In genomic region chr10:69020811-69021743, GRCm38 (mm10) we compare ENCODE assay signal across 12 mouse cellular contexts.
DNase-seq lines count a peak whose midpoint lies in the region; ATAC-seq and TF ChIP-seq lines count a peak whose summit lies in the region.
"Had no signal": no experiment of that assay in that cellular context is flagged by ENCODE, and none has a peak within 500 bp of the region (broad histone marks: within the 10 kb centered on the region; RNA-seq: fewer than 3 reads in every experiment).

No protein-coding gene starts in this region.

- no peaks in the 10 kb centered on the region for H3K9me3 ChIP-seq in heart, embryonic 14.5 days (ENCODE audit: control insufficient read depth, low read length)
- no peaks in the 10 kb centered on the region for H3K9me3 ChIP-seq in hindbrain, postnatal 0 days (ENCODE audit: low read length)
- H3K9me3 ChIP-seq in kidney, embryonic 14.5 days (ENCODE audit: control insufficient read depth, low read length): no peaks in the 10 kb centered on the region

- no peak for DNase-seq in heart, adult 9 months (ENCODE audit: low spot score in 2 of 2)
- DNase-seq in thymus, postnatal 14 days: peak; percentile 6
- no peak for DNase-seq in thymus, adult 18-20 months
- DNase-seq in hindbrain, postnatal 0 days (ENCODE audit: low spot score): peak; percentile 76
- DNase-seq in splenic B cell, adult 2 months (ENCODE audit: low read depth, low spot score): peak; percentile 40
- no peak for DNase-seq in gastrocnemius, postnatal 36 days
- DNase-seq: kidney, adult 9 months; lung, postnatal 14 days; right cerebral cortex, postnatal 25 days had no signal

- intact Hi-C loops in gastrocnemius, postnatal 36 days (cut with DNase I): no loop called here

- ATAC-seq in heart, embryonic 14.5 days (ENCODE audit: insufficient number of reproducible peaks, insufficient read depth, low FRiP score, low read depth): no peak
- ATAC-seq in hindbrain, postnatal 0 days: peak; percentile 64; the same call in 1 of the 2 replicates
- ATAC-seq in kidney, embryonic 14.5 days (ENCODE audit: low FRiP score, low TSS enrichment): no peak

- WGBS in heart, embryonic 14.5 days: 82% methylated on average over 30 of the region's 30 CpGs
- WGBS in hindbrain, postnatal 0 days: 54% methylated on average over 30 of the region's 30 CpGs
- WGBS in kidney, embryonic 14.5 days: 72% methylated on average over 30 of the region's 30 CpGs

- H3K4me2 ChIP-seq in heart, embryonic 14.5 days (ENCODE audit: low read length): 0 out of 2 replicates have a peak overlapping the region, but pooled peaks have one; percentile 14
- H3K4me2 ChIP-seq in hindbrain, postnatal 0 days (ENCODE audit: low read depth, low read length): peak overlapping the region; percentile 39
- no peak overlapping the region for H3K4me2 ChIP-seq in kidney, embryonic 14.5 days (replicated peaks; ENCODE audit: low read depth, low read length)

- no peaks in the 10 kb centered on the region for H3K27me3 ChIP-seq in heart, embryonic 14.5 days (ENCODE audit: control insufficient read depth, insufficient read depth, low read length)
- no peaks in the 10 kb centered on the region for H3K27me3 ChIP-seq in hindbrain, postnatal 0 days (ENCODE audit: insufficient read depth, low read length)
- no peaks in the 10 kb centered on the region for H3K27me3 ChIP-seq in splenic B cell, adult 2 months (ENCODE audit: control insufficient read depth, insufficient read depth, low read length, poor library complexity, severe bottlenecking)
- H3K27me3 ChIP-seq in kidney, embryonic 14.5 days (ENCODE audit: control insufficient read depth, insufficient read depth, low read length): no peaks in the 10 kb centered on the region

- H3K4me1 ChIP-seq in heart, embryonic 14.5 days (ENCODE audit: control insufficient read depth in 2 of 2, insufficient read depth in 2 of 2, low read length in 2 of 2): no peaks in the 10 kb centered on the region
- no peaks in the 10 kb centered on the region for H3K4me1 ChIP-seq in hindbrain, postnatal 0 days (ENCODE audit: insufficient read depth, low read length)
- H3K4me1 ChIP-seq in kidney, embryonic 14.5 days (ENCODE audit: control insufficient read depth, insufficient read depth, low read length): no peaks in the 10 kb centered on the region

- H3K4me3 ChIP-seq in heart, embryonic 14.5 days (ENCODE audit: control insufficient read depth in 1 of 2, insufficient read depth in 1 of 2, low read depth in 1 of 2, low read length in 2 of 2): no peak overlapping the region
- H3K4me3 ChIP-seq in hindbrain, postnatal 0 days (ENCODE audit: low read length): no peak overlapping the region; the same call in 1 of the 2 replicates
- H3K4me3 ChIP-seq in kidney, embryonic 14.5 days (ENCODE audit: low read length): no peak overlapping the region
- H3K4me3 ChIP-seq: heart, adult 2 months had no signal

- no peak overlapping the region for H3K9ac ChIP-seq in heart, embryonic 14.5 days (ENCODE audit: low read length)
- H3K9ac ChIP-seq in hindbrain, postnatal 0 days (replicated peaks; ENCODE audit: low read length): no peak overlapping the region
- H3K9ac ChIP-seq in kidney, embryonic 14.5 days (ENCODE audit: low read depth, low read length): no peak overlapping the region

- H3K27ac ChIP-seq in heart, embryonic 14.5 days (replicated peaks in 1 of 2; ENCODE audit: control insufficient read depth in 1 of 2, insufficient read depth in 1 of 2, low read depth in 2 of 2, low read length in 2 of 2): no peak overlapping the region
- H3K27ac ChIP-seq in hindbrain, postnatal 0 days: peak overlapping the region; percentile 49
- H3K27ac ChIP-seq in kidney, embryonic 14.5 days (ENCODE audit: low read depth, low read length): no peak overlapping the region
- H3K27ac ChIP-seq: heart, adult 2 months had no signal

- H3K36me3 ChIP-seq in heart, embryonic 14.5 days (ENCODE audit: control insufficient read depth, insufficient read depth, low read length): no peaks in the 10 kb centered on the region
- no peaks in the 10 kb centered on the region for H3K36me3 ChIP-seq in hindbrain, postnatal 0 days (ENCODE audit: insufficient read depth, low read length)
- H3K36me3 ChIP-seq in splenic B cell, adult 2 months (ENCODE audit: control insufficient read depth, insufficient read depth, low read length, poor library complexity, severe bottlenecking): no peaks in the 10 kb centered on the region
- no peaks in the 10 kb centered on the region for H3K36me3 ChIP-seq in kidney, embryonic 14.5 days (ENCODE audit: control insufficient read depth, insufficient read depth, low read length)

- no peak for TF ChIP-seq CTCF in hindbrain, postnatal 0 days (IDR thresholded peaks at IDR 0.05; ENCODE audit: low read depth)

Comparison
In these comparisons a context has a peak if more than half of its experiments do, and no peak if none do; other contexts are left out.
1. DNase-seq: peak in thymus, postnatal 14 days (single experiment), hindbrain, postnatal 0 days (single experiment) and splenic B cell, adult 2 months (single experiment); none in heart, adult 9 months (0 of 2), thymus, adult 18-20 months (0 of 2) and gastrocnemius, postnatal 36 days (0 of 2).